Mouse (Mus musculus) forebrain, postnatal 0 days (tissue): ENCODE results near the gene Ptbp2. TPM values are rescaled to one million over a fixed set of nuclear protein-coding genes. Genes with fewer than 3 reads are reported as not detected.

Experiments used
- ATAC-seq: fragments of 200-750 bp; cut with Nextera tagmentation; 2 replicates; pipeline ENCODE4 v1.8.0; 2017; ENCODE audit warnings: mild to moderate bottlenecking, moderate library complexity
- DNase-seq: peaks from one replicate; pipeline ENCODE4 v3.0.0-alpha.2; 2015
- H3K27ac ChIP-seq: fragments of 300-500 bp; sonication (generic); 2 replicates; pipeline ENCODE4 v1.5.1; 2014; ENCODE audit warnings: low read depth, mild to moderate bottlenecking, antibody characterized with exemption, low read length, moderate library complexity, mixed read lengths
- H3K27me3 ChIP-seq: fragments of 300-500 bp; sonication (generic); 2 replicates; pipeline ENCODE4 v1.6.1; 2014; ENCODE audit warnings: mild to moderate bottlenecking, low read length, mixed read lengths; ENCODE audit not compliant: insufficient read depth
- H3K36me3 ChIP-seq: fragments of 300-500 bp; sonication (generic); 2 replicates; pipeline ENCODE4 v1.6.1; 2014; ENCODE audit warnings: mild to moderate bottlenecking, moderate library complexity; ENCODE audit not compliant: insufficient read depth
- H3K4me1 ChIP-seq: fragments of 300-500 bp; sonication (generic); 2 replicates; pipeline ENCODE4 v1.6.1; 2014; ENCODE audit warnings: antibody characterized with exemption; ENCODE audit not compliant: insufficient read depth
- H3K4me2 ChIP-seq: fragments of 300-500 bp; sonication (generic); 2 replicates; pipeline ENCODE4 v1.6.1; 2014; ENCODE audit warnings: low read depth, mild to moderate bottlenecking, moderate library complexity
- H3K4me3 ChIP-seq: fragments of 300-500 bp; sonication (generic); 2 replicates; pipeline ENCODE4 v1.5.1; 2014; ENCODE audit warnings: low read depth, low read length, mixed read lengths
- H3K9ac ChIP-seq: fragments of 300-500 bp; sonication (generic); 2 replicates; pipeline ENCODE4 v1.6.1; 2014; ENCODE audit warnings: mild to moderate bottlenecking
- H3K9me3 ChIP-seq: fragments of 300-500 bp; sonication (generic); 2 replicates; pipeline ENCODE4 v1.6.1; 2016; ENCODE audit warnings: low read length
- CTCF ChIP-seq: sonication (generic); IDR thresholded peaks from 2 replicates; pipeline ENCODE4 v1.5.1; 2016; ENCODE audit warnings: antibody characterized with exemption, control low read depth, low read depth
- WGBS: fragments of 180-500 bp; shearing (Covaris S2); extraction: QIAGEN DNeasy Blood & Tissue Kit; methylation state at CpG from one replicate; pipeline ENCODE4 v1.1.7; 2014; 5-methylcytosine and 5-hydroxymethylcytosine counted together
- microRNA-seq, 2 experiments: library from miRNA; unstranded; fragments of <30 nt; microRNA quantifications; one replicate each; pipeline ENCODE4; 2016
- polyA plus RNA-seq: library from polyadenylated mRNA; unstranded; fragments of >200 nt; fragmentation: Nextera tagmentation; extraction: Ambion mirVana; gene quantifications from 2 replicates; pipeline ENCODE4 v1.2.1, GENCODE M21; 2015
- total RNA-seq: library from RNA; depleted of rRNA; stranded (reverse); fragments of >200 nt; gene quantifications from 2 replicates; pipeline ENCODE4 v1.2.3, GENCODE M21; 2014

Ptbp2 gene
- total and polyA plus RNA-seq, 2 experiments from 2014 or later: 185 to 372 TPM

DNA sequence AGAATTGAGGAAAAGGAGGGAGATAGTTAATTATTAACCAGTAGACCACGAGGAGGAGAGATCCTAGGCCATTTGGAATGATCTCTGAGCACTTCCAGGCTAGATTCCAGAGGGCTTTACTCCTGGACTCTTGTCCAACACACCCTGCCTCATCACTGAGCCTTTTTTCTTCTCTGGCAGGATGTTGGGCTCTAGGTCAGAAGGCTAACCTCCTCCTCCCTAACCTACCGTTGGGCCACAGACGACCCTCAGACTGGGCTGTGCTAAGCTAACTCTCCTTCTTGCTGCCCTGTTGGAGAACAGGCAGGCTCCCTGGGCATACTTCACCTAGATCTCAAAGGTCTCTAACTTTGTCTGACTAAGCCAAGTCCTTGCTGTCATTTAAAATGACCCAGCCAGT is 82.8 kb downstream of the Ptbp2 start:
- H3K36me3 ChIP-seq: no peaks in the 10 kb centered on the region
- 80% methylated on average over 3 of the region's 3 CpGs for WGBS
- no peak overlapping the region for H3K27ac ChIP-seq
- no peaks in the 10 kb centered on the region for H3K9me3 ChIP-seq
- ATAC-seq (no peak), DNase-seq (no peak)
- no peak overlapping the region for H3K4me3 ChIP-seq
- no peaks in the 10 kb centered on the region for H3K27me3 ChIP-seq
- no peak for TF ChIP-seq CTCF
- H3K4me1 ChIP-seq: no peaks in the 10 kb centered on the region
- H3K4me2 ChIP-seq: no peak overlapping the region
- H3K9ac ChIP-seq: no peak overlapping the region

DNA sequence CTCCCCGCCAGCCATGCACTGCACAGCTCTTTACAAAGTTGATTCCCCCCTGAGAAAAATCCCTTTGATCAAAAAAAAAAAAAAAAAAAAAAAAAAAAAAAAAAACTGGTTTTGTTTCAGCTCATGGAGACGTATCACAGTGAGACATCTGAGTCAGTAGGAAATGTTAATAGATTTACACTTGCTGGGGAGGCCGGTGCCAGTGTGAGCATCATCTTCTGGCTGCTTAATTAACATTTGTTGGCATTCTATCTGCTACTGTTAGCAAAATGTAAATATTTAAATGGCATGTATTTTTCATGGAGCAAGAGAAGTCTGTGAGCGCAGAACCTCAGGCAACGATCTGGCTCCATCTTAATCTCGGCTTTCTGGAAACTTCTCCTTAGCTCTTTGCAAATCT is 99.5 kb downstream of the Ptbp2 start:
- peak; percentile 61 for ATAC-seq
- Histone ChIP-seq H3K9me3 (no peaks in the 10 kb centered on the region), H3K27me3 (no peaks in the 10 kb centered on the region), H3K4me1 (no peaks in the 10 kb centered on the region), H3K4me2 (no peak overlapping the region), H3K9ac (no peak overlapping the region), H3K36me3 (no peaks in the 10 kb centered on the region), H3K27ac (no peak overlapping the region), H3K4me3 (no peak overlapping the region)
- DNase-seq: peak; percentile 53
- TF ChIP-seq CTCF: no peak
- WGBS: 29% methylated on average over 6 of the region's 6 CpGs

Small RNA genes within 50 kb of the gene (microRNA-seq; reads per million reads assigned to microRNA genes)
- gene Gm24744: 0 reads per million in 2 experiments
